Mouse (Mus musculus) liver, postnatal 0 days (tissue): Measurements from ENCODE around the gene Stx7.

Experiments
- CTCF ChIP-seq: sonication (generic); IDR thresholded peaks from 2 replicates; pipeline ENCODE4 v1.5.1; 2016; ENCODE audit warnings: antibody characterized with exemption, low read depth
- EP300 ChIP-seq: IDR thresholded peaks from 2 replicates; pipeline ENCODE4 v1.6.1; 2016; ENCODE audit warnings: antibody characterized with exemption, low read depth, mild to moderate bottlenecking

GRCm38 (mm10) chr10:24224591-24224990 is 75.5 kb downstream of the Stx7 start:
- TF ChIP-seq CTCF (no peak), EP300 (no peak)
